Mouse (Mus musculus) granulocyte monocyte progenitor cell, adult 5-6 weeks (primary cell): ENCODE data around the gene 2810006K23Rik. TPM values are rescaled to one million over a fixed set of nuclear protein-coding genes. Genes with fewer than 3 reads are reported as not detected.
"Not testable (repeated sequence)": the region's sequence is repeated elsewhere in the genome, so short reads cannot be mapped to it uniquely, and the experiment has no call there.

Experiments
- ATAC-seq: replicated peaks from 2 replicates; pipeline ENCODE4 v1.8.0; 2016; ENCODE audit warnings: mild to moderate bottlenecking, moderate TSS enrichment, inconsistent platforms; ENCODE audit not compliant: poor library complexity, severe bottlenecking
- total RNA-seq, 2 experiments: library from RNA; stranded (forward) in 1 of 2; stranded (reverse) in 1 of 2; fragments of 200-712, 200-1000 nt in 1 of 2; fragments of >200 nt in 1 of 2; fragmentation: Nextera tagmentation in 1 of 2; gene quantifications; 2 replicates each; pipeline ENCODE4 v1.2.3; 2014 to 2017

Gene 2810006K23Rik
- total RNA-seq (2014; fragmentation: Nextera tagmentation): 11.3 and 15.5 TPM in 2 replicates
- 16.8 and 21.7 TPM in 2 replicates for total RNA-seq (2017)

DNA sequence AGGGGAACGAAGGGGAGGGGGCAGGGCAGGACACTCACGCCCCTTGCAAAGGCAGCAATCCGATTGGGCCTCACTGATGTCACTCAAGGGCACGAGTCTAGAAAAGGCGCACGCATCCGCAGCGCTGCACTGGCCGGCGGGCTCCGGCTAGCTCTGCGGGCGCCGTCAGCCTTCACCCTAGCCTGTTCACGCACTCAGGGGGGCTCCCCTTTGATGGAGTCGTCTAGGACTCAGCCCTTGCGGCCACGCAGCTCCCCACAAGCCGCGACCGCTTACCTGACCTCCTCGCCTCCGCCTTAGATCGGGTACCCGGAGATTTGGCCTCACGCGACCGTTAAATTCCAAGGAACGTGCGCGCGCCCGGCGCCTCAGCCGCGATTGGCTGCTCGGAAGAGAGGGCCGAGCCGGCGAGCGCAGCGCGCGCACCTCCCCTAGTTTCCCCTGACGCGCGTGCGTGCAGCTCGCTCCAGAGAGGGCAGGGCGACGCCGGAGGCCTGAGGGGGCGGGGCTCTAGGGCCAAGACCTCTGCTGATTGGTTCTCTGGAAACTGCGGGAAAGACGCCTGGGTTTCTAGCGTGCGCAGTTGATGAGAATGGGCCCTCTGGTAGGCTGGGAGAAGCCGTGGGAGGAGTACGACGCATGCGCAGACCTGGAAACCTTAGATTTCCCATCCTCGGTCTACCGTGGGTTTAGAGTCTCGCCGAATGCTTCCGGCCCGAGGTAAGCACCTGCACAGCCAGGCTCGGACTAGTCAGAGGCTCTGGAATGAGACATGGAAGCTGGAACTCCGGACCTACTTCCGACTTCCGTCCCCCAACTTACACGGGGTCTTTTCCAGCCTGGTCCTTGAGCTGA, at the start of gene 2810006K23Rik, which contains the start of gene Mphosph9:
Gene 2810006K23Rik (plus strand): TSS at position 580 of the 855 bp plus-strand sequence.
Gene Mphosph9 (minus strand): TSS at position 463 of the 855 bp plus-strand sequence.
- peak; percentile 88 for ATAC-seq

DNA sequence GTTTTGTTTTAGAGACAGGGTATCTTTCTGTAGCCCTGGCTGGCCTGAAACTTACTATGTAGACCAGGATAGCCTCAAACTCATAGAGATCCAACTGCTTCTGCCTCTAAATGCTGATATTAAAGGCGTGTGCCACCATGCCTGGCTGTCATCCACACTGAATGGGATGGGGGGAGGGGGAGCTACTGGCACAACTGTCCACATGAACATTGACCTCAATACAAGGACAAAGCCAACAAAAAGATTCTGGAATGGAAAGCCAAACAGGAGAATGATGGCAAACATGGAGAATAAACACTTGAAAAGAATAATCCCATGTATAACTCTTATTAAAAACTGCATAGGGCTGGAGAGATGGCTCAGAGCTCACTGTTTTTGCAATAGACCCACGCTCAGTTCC, 45.0 kb upstream of the 2810006K23Rik start:
- ATAC-seq: no peak

DNA sequence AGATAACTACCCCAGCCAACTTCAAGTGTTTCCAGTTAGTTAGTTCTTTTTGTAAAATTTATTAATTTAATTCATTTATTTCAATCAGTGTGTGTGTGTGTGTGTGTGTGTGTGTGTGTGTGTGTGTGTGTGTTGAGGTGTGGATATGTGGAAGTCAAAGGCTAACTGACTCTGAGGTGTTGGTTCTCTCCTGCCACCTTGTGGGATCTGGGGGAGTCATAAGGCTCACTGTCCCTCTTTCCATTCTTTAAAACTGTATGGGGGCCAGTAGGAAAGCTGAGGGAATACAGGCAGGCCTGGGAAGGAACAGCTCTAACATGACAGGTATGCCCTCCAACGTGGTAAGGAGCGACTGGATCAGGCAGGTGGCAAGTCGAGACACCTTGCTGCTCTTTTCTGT, 43.6 kb upstream of the 2810006K23Rik start:
- no peak for ATAC-seq

DNA sequence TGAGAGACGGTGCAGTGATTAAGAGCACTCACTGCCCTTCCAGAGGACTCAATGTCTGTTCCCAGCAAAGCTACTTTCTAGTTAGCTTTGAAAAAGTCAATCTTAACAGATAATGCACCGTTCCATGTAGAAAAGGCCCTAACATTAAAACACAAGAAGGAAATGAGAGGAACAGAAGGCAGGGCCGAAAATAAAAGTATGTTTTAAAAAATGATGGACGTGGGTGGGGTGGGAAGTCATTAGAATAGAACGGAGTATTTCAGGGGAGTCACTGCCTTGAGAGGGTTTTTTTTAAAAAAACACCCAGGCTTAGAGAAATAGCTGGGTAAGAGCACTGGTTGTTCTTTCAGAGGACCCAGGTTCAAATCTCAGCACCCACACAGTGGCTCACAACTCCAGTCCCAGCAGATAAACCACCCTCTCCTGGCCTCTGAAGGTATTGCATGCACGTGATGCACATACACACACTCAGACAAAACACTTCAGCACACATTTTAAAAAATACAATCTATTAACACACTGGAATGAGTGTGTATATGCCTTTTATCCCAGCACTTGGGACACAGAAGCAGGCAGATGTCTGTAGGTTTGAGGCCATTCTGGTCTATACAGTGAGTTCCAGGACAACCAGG, 40.2 kb upstream of the 2810006K23Rik start:
- ATAC-seq: no peak

DNA sequence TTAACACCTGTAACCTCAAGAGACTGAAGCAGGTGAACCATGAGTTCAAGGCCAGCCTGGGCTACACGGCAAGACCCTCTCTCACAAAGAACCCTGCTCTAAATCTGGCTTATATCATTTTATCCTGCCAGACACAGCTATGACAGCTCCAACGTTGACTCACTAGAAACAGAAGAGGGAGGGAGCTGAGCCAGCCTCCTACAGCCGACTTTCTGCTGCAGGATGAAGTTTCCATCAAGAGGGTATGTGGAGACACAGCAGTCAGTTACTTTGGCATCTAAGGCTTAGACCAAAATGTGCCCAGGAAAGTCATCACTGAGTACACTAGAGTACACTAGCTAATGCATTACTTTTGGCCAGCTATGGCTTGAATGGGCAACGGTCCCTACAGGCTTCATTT, 37.7 kb upstream of the 2810006K23Rik start:
- no peak for ATAC-seq

DNA sequence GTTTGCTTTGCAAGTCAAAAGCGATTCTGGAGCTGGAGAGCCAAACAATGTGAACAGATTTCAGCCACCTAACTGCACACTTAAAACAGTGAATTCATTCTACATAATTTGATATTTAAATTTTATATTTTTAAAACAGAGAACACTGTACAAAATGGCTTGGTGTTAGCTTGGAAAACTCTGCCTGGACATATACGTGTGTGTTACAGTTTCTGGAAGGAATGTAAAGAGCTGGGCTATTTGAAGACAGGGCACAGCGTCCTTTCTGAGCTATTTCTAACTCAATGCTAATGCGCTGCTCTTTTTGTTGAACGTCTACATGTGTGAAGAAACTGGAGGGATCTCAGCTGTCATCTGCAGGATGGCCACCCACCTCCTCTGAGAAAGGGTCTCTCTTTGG, 33.9 kb upstream of the 2810006K23Rik start:
- ATAC-seq: no peak

DNA sequence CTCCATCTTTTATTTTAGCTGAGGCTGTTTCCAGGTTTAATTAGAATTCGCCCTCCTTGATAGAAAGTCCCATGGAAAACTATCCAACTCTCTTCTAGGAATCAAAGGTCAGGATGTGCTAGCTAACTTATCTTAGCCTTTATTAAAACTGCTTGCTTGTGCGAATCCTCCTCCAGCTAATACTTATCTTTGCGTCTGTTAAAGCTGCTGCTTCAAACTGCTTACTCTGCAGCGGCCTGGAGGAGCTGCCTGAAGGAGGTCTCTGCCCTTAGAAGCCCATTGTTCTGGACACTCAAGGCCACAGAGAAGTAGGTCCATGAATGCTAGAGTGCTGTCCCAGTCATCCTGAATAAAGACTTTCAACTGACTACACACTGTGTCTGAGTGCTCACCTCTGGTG, 31.4 kb upstream of the 2810006K23Rik start:
- no peak for ATAC-seq

DNA sequence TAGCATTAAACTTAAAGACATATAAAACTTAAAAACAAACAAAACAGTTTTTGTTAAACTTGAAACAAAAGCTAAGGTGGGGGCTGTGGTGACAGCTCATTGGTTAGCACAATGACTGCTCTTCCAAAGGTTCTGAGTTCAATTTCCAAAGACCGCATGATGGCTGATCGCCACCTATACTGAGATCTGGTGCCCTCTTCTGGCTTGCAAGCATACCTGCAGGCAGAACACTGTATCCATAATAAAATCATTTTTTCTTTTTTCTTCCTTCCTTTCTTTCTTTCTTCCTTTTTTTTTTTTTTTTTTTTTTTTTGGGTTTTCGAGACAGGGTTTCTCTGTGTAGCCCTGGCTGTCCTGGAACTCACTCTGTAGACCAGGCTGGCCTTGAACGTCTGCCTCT, 28.6 kb upstream of the 2810006K23Rik start:
- not testable (repeated sequence) for ATAC-seq

DNA sequence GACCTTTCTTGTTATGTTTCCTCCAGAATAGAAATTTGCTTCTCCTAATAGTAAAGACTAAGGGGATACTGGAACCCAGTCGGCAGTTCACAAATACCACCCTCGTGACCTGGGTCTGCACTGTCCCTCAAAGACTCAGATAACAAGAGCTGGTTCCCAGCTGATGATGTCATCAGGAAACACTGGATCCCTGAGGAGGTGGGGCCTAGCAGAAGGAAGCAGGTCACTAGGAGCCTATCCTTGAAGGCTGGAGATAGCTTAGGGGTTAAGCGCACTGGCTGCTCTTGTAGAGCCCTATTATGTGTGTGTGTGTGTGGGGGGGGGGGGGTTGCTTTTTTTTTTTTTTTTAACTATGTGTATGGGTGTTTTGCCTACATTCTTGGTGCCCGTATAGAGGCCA, 27.8 kb upstream of the 2810006K23Rik start:
- no peak for ATAC-seq

DNA sequence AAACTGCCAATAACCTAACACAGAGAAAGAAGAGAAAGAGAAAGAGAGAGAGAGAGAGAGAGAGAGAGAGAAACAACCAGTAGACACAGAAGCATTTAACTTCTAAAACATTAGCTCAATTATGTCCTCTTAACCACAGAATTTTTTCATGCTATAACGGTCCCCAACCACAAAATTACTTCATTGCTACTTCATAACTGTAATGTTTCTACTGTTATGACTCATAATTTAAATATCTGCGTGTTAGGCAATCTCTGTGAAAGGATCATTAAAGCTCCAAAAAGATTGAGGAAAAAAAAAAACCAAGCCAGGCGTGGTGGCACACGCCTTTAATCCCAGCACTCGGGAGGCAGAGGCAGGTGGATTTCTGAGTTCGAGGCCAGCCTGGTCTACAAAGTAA, 25.0 kb upstream of the 2810006K23Rik start:
- ATAC-seq: peak; percentile 83

DNA sequence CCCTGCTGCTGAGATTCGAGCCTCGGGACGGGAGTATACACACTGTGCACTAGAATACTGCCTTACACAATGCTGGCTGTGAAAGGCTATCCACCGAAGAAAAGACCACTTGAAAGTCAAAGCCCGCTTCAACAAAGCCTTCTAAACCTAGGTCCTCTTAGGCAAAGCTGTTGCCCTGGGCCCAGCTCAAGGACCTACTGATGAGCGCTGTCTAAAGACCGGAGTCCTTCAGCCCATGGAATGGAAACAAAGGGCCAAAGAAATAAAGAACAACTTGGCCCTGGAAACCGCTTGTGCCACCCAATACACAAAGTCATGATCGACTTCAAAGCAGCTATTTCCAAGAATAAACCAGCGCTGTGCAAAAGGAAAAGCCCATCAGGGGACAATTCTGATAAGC, 18.7 kb upstream of the 2810006K23Rik start:
- ATAC-seq: no peak

DNA sequence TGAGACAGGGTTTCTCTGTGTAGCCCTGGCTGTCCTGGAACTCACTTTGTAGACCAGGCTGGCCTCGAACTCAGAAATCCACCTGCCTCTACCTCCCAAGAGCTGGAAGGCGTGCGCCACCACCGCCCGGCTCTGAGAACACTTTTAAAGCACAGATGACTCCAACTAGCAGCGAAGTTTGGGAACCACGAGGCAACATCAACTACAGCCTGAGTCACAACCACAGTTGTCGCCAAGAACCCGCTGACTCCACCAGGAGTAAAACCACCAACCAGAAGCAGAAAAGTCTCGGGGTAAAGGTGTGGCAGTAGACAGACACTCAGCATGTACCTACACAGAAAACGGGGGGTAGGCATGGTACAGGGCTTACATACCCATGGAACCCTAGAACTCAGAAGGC, 17.8 kb upstream of the 2810006K23Rik start:
- no peak for ATAC-seq

DNA sequence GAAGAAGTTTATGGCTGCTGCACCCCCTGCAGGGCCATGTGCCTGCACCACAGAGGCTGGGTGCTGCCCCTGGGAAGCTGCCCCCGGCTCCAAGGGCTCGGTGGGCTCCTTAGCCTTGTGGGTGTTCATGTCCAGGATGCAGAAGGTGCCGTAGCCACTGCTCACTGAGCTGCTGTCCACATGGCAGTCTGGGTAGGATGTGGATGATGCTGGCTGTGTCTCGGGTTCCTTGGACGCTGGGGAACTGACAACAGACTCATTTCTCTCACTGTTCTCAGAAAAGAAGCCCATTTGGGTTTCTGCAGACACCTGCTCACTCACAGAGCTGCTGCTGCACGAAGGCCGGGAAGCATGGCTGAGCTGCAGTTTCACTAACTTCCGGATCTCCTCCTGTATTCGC, 12.4 kb upstream of the 2810006K23Rik start:
- ATAC-seq: no peak

DNA sequence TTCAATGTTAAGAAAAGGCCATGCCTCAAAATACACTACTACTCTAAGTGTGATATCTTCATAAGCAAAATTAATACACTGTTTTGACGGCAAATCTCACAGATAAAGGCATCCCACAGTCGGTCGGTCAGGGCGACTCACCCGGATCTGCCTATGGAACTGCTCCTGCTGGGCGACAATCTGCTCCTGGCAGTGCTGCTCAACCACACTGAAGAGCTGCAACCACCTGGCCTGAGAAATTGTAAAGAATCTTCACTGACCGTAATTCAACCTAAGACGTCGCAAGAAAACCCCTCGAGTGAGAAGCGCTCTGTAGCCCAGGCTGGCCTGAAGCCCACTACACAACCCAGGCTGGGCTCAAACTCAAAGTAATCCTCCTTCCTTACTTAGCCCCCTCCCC, 11.9 kb upstream of the 2810006K23Rik start:
- no peak for ATAC-seq

DNA sequence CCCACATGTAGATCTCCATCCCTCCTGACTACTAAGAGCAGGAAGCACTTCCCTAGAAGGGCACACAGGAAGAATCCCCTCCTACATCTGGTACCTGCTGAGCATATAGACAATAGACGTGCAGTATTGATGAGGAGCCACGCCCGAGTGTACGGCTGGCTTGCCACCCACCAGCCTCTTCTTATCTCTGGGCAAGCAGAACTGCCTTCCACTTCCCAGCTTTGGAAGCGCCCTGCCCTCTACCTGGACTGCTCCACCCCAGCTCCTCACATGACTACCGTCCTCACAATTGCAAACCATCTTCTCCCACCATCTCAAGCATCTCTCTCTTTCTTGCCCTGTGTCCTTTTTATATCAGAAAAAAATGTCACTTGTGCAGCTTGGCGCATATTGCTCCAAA, 10.2 kb upstream of the 2810006K23Rik start:
- ATAC-seq: no peak

DNA sequence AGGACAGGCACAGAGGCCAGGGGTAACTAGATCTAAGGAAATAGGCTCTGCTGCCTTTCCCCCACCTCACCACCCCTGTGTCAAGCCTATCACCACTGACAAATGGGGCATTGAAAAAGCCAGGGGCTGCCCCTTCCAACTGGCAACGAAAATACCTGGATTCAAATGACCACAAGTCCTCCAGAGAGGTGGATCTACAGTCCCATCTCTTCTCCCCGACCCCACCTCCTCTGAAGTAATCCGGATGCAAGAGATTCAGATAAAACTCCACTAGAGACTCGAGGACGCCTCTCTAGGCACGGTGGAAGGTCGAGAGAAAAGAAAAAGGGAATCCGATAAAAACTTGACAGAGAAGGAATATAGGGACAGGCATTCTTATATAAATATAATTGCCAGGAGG, 1.1 kb upstream of the 2810006K23Rik start:
- ATAC-seq: no peak

DNA sequence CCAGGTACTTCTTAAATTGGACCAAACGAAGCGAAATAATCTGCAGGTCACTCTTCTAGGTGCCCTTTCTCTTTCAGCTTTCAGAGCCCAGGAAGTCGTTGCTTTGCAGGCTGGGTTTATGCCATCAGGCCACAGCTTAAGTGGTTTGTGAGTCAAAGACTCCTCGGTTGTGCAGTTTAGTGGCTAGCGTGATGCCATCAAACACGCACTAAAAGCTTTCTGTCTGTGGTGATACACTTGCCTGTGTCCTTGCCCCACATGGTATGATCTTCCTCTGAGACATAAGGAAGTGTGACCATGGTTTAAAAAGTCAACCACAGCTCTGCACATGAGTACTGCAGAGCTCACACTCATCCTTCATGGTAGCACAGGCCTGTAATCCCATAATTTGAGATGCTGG, 2.2 kb downstream of the 2810006K23Rik start:
- ATAC-seq: no peak

DNA sequence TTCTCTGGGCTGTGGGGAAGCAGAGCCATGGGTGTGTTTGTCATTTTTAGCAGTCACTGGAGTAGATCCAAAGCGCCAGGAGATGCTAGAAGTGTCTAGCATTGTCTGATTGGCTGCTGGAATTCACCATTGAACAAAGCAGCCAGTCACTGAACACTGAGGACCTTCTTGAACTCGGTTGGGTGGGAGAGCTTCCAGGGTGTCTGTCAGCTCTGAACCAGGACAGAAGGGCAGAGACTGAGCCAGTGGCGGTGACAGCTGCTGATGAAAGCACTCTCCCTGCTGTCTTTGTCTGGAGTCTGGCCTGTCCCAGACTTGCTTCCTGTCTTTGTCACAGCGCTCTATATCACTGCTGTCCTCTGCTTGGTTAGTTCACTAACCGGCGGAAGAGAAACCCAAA, 6.5 kb downstream of the 2810006K23Rik start:
- ATAC-seq: no peak

DNA sequence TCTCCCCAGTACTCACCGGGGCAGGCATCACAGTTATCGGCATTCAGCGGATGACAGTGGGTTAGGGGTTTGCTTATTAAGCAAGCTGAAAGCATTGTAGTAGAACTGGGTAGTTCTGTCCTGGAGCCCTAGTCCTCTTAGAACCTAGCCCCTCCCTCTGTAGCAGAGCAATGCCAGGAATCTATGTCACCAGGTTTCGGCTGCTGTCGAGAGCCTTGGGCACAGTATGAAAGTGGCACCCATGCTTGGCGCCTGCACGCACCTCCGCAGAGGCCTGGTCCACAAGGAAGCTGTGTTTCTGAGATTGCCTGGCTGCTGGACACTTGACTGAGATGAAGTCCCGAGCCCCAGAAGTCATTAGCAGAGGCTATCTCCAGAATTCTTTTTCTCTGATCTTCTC, 9.2 kb downstream of the 2810006K23Rik start:
- no peak for ATAC-seq

DNA sequence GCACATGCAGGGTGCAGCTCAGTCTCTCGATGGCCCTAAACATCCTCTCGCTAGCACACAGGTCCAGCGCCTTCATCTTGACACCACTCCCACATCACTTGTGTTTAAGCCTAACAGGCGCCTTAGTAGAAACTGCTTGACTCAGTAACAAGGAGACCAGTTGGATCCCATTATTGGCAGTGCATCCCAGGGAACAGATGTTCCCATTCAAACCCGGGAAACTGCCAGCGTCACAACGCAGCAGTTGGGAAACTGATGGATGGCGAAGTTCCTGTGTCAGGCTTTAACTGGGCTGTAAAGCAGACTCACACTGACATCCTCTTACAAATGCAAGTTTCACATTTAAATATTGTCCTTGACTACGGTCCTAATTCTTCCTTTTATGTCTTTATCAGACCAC, 10.0 kb downstream of the 2810006K23Rik start:
- no peak for ATAC-seq

DNA sequence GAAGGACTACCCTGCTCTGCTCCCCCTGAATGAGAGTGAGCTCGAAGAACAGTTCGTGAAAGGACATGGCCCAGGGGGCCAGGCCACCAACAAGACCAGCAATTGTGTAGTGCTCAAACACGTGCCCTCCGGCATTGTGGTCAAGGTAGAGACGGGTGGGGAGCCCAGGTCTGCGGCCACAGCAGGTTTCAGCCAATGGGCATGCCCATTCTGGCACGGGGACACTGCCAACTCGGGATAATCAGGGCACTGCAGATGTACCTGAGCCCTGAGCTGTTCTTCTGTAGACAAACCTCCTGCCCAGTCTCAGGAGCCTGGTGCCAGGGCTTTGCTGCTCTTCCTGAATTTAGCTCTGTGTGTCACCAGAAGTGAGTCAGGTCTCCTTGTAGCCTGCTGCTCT, 10.9 kb downstream of the 2810006K23Rik start:
- ATAC-seq: no peak
